Mouse (Mus musculus): ENCODE measurements around the gene Rab40b. TPM values are rescaled to one million over a fixed set of nuclear protein-coding genes. Genes with fewer than 3 reads are reported as not detected.

The Rab40b gene
- total and polyA plus RNA-seq, 3 experiments = 0.39 TPM; not detected in 2

DNA sequence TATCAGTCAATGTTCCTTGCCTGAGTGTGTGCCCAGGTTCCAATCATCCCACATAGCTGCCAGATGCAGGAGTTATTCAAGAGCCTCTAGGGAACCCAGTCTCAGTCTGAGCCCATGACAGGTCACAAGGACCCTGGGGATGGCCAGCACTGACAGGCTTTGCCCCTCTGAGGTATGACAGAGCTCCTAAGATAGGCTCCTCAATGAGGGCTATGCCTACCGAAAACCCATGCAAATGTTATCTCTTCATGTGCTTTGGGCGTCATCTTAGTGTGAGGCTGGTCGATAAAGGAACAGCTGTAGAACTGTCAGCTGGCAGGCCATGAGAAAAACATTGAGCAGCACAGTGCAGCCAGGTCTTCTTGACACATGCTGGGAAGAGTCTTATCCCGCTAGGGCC lies 45.3 kb upstream of the Rab40b start (continued):
- TF ChIP-seq CTCF (IDR thresholded peaks at IDR 0.05 in 2 of 3, conservative IDR thresholded peaks at IDR 0.05 in 1 of 3; ENCODE audit: control insufficient read depth in 1 of 3, insufficient read depth in 1 of 3, low read depth in 2 of 3, low read length in 3 of 3, poor library complexity in 1 of 3, severe bottlenecking in 1 of 3) = no peak
- TF ChIP-seq SIN3A (IDR thresholded peaks at IDR 0.05; ENCODE audit: low read length) = peak; percentile 100
- no peak for TF ChIP-seq MAFK (IDR thresholded peaks at IDR 0.05; ENCODE audit: borderline replicate concordance, low read depth, low read length)
- TF ChIP-seq RAD21 (IDR thresholded peaks at IDR 0.05; ENCODE audit: low read depth, low read length) = no peak
- no peak for TF ChIP-seq TAL1 (IDR thresholded peaks at IDR 0.05; ENCODE audit: low read length)
- no peak for TF ChIP-seq ELF1 (IDR thresholded peaks at IDR 0.05; ENCODE audit: low read depth, low read length)
- no peak for TF ChIP-seq USF2 (IDR thresholded peaks at IDR 0.05; ENCODE audit: borderline replicate concordance in 1 of 2, insufficient read depth in 1 of 2, low read depth in 1 of 2, low read length in 2 of 2)

DNA sequence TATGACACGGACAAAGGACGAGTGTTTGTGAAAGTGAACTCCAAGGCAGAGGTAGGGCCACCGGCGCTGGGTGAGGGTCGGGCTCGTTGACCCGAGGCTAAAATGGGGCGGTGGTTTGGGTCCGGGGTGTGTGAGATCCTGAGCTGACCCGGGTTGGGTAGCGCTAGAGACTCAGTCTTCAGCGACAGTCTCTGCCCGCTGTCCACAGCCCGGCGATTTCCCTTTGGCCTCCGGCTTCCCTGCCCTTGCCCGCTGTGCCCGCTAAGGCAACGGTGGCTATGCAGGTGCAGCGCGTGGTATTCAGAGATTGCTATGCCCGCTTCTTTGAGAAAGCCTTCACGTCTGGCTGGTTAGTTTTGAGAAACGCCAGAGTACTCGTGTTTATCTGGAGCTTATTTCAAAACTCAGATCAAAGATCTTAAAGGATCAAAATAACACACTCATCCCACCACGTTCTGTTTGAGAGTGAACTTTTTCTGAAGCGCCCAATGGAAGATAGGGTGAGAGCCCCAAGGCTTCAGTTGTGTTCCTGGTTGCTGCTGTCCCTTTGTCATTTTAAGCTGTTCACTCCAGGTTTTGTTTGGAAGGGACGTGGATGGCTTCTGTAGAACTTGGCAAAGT lies 33.6 kb upstream of the Rab40b start:
- peaks cover 2 to 5% of the 10 kb centered on the region in 2 experiments for H3K4me1 ChIP-seq (ENCODE audit: control insufficient read depth in 1 of 2, insufficient read depth in 2 of 2, low read length in 2 of 2)
- peaks cover 0 to 11% of the 10 kb centered on the region in 2 experiments; a peak in 2 of 4 replicates for H3K36me3 ChIP-seq (ENCODE audit: control insufficient read depth in 1 of 2, insufficient read depth in 2 of 2, low read length in 2 of 2)
- H3K79me2 ChIP-seq (ENCODE audit: control insufficient read depth, insufficient read depth, low read length, poor library complexity) = peaks cover 3% of the 10 kb centered on the region; the same call in 1 of the 2 replicates
- 0 out of 2 replicates have a peak, but pooled peaks have one; percentile 10 for TF ChIP-seq SIN3A (IDR thresholded peaks at IDR 0.05; ENCODE audit: low read length)
- TF ChIP-seq ETS1 (IDR thresholded peaks at IDR 0.05; ENCODE audit: low read depth, low read length) = no peak
- 0 out of 4 replicates have a peak, but pooled peaks of 1 of the 2 experiments have one; percentile 25 for TF ChIP-seq EP300 (IDR thresholded peaks at IDR 0.05; ENCODE audit: low read depth in 1 of 2, low read length in 2 of 2)
- peak; percentile 80 for TF ChIP-seq MXI1 (IDR thresholded peaks at IDR 0.05; ENCODE audit: low read depth, low read length)
- peak; percentile 65; the same call in 1 of the 2 replicates for TF ChIP-seq MYC (IDR thresholded peaks at IDR 0.05; ENCODE audit: low read depth, low read length)
- no peak for TF ChIP-seq POLR2AphosphoS5 (IDR thresholded peaks at IDR 0.05; ENCODE audit: borderline replicate concordance, low read depth, low read length)
- no peak for TF ChIP-seq HCFC1 (IDR thresholded peaks at IDR 0.05; ENCODE audit: low read depth, low read length)
- TF ChIP-seq KAT2A (conservative IDR thresholded peaks at IDR 0.05; ENCODE audit: low read depth, low read length) = no peak
- no peak for TF ChIP-seq CTCF (IDR thresholded peaks at IDR 0.05 in 2 of 3, conservative IDR thresholded peaks at IDR 0.05 in 1 of 3; ENCODE audit: control insufficient read depth in 1 of 3, insufficient read depth in 1 of 3, low read depth in 2 of 3, low read length in 3 of 3, poor library complexity in 1 of 3, severe bottlenecking in 1 of 3)
- peak overlapping the region; percentile 83 for H3K9ac ChIP-seq (ENCODE audit: control insufficient read depth, low read depth, low read length, poor library complexity, severe bottlenecking)
- peak overlapping the region; percentile 91 to 94 for H3K4me3 ChIP-seq (ENCODE audit: control insufficient read depth in 1 of 2, insufficient read depth in 1 of 2, low read depth in 2 of 2, low read length in 2 of 2)
- H3K9me3 ChIP-seq (replicated peaks; ENCODE audit: insufficient read depth, low read length) = no peaks in the 10 kb centered on the region
- DNase-seq (ENCODE audit: low read depth, low spot score) = peak; percentile 70
- no peaks in the 10 kb centered on the region for H3K27me3 ChIP-seq (ENCODE audit: control insufficient read depth in 1 of 2, insufficient read depth in 2 of 2, low read length in 2 of 2)
- peak overlapping the region; percentile 17 for H3K27ac ChIP-seq (ENCODE audit: control insufficient read depth, low read depth, low read length)
